Mouse (Mus musculus) ES-Bruce4 (cell line): Measurements from ENCODE around the gene Bpi.

Experiments used
- CTCF ChIP-seq: IDR thresholded peaks from one replicate; pipeline ENCODE4 v1.8.1; 2011; ENCODE audit warnings: low read depth, low read length
- POLR2A ChIP-seq: IDR thresholded peaks from one replicate; pipeline ENCODE4 v1.8.1; 2011; ENCODE audit warnings: low read length; ENCODE audit not compliant: insufficient read depth

GRCm38 (mm10) chr2:158247852-158248251, 10.0 kb upstream of the Bpi start:
- TF ChIP-seq CTCF (no peak), POLR2A (no peak)
